Mouse (Mus musculus): ENCODE results near the gene H1fnt.

GRCm38 (mm10) chr15:98226096-98226495 is 31.0 kb downstream of the H1fnt start:
- TF ChIP-seq CTCF (IDR thresholded peaks at IDR 0.05; ENCODE audit: borderline replicate concordance, insufficient read depth, low read length) (no peak), POLR2A (IDR thresholded peaks at IDR 0.05; ENCODE audit: low read depth, low read length) (no peak)
